Mouse (Mus musculus) neural tube, embryonic 14.5 days (tissue): ENCODE measurements around the gene Tbc1d9. TPM values are rescaled to one million over a fixed set of nuclear protein-coding genes. Genes with fewer than 3 reads are reported as not detected.
"Not testable (repeated sequence)": the region's sequence is repeated elsewhere in the genome, so short reads cannot be mapped to it uniquely, and the experiment has no call there.

Experiments used
- ATAC-seq: fragments of 200-750 bp; cut with Nextera tagmentation; 2 replicates; pipeline ENCODE4 v1.8.0; 2017; ENCODE audit warnings: low read depth, mild to moderate bottlenecking, moderate TSS enrichment, moderate library complexity
- H3K27ac ChIP-seq: fragments of 300-500 bp; sonication (generic); 2 replicates; pipeline ENCODE4 v1.5.1; 2014; ENCODE audit warnings: low read depth, mild to moderate bottlenecking, control low read depth, low read length, moderate library complexity, mixed read lengths
- H3K27me3 ChIP-seq: fragments of 300-500 bp; sonication (generic); 2 replicates; pipeline ENCODE4 v1.6.1; 2014; ENCODE audit warnings: low read length; ENCODE audit not compliant: control insufficient read depth, insufficient read depth
- H3K36me3 ChIP-seq: fragments of 300-500 bp; sonication (generic); 2 replicates; pipeline ENCODE4 v1.6.1; 2014; ENCODE audit warnings: low read length, mixed read lengths; ENCODE audit not compliant: control insufficient read depth, insufficient read depth
- H3K4me1 ChIP-seq: fragments of 300-500 bp; sonication (generic); 2 replicates; pipeline ENCODE4 v1.6.1; 2014; ENCODE audit warnings: low read length; ENCODE audit not compliant: control insufficient read depth, insufficient read depth
- H3K4me2 ChIP-seq: fragments of 300-500 bp; sonication (generic); 2 replicates; pipeline ENCODE4 v1.6.1; 2014; ENCODE audit warnings: mild to moderate bottlenecking, low read depth, low read length, control low read depth
- H3K4me3 ChIP-seq: fragments of 300-500 bp; sonication (generic); 2 replicates; pipeline ENCODE4 v1.5.1; 2014; ENCODE audit warnings: low read depth, low read length, control low read depth, mixed read lengths
- H3K9ac ChIP-seq: fragments of 300-500 bp; sonication (generic); replicated peaks from 2 replicates; pipeline ENCODE4 v1.6.1; 2014; ENCODE audit warnings: low read depth, mild to moderate bottlenecking, control low read depth, low read length, mixed read lengths
- H3K9me3 ChIP-seq: fragments of 300-500 bp; sonication (generic); 2 replicates; pipeline ENCODE4 v1.6.1; 2016; ENCODE audit warnings: low read length; ENCODE audit not compliant: control insufficient read depth
- WGBS: fragments of 180-500 bp; shearing (Covaris S2); extraction: QIAGEN DNeasy Blood & Tissue Kit; methylation state at CpG from one replicate; pipeline ENCODE4 v1.1.7; 2014; 5-methylcytosine and 5-hydroxymethylcytosine counted together
- polyA plus RNA-seq: library from polyadenylated mRNA; unstranded; fragments of >200 nt; fragmentation: Nextera tagmentation; extraction: Ambion mirVana; gene quantifications from 2 replicates; pipeline ENCODE4 v1.2.1, GENCODE M21; 2014

Gene Tbc1d9
- polyA plus RNA-seq, 1 experiment from 2014 or later, result 19.7 TPM

DNA sequence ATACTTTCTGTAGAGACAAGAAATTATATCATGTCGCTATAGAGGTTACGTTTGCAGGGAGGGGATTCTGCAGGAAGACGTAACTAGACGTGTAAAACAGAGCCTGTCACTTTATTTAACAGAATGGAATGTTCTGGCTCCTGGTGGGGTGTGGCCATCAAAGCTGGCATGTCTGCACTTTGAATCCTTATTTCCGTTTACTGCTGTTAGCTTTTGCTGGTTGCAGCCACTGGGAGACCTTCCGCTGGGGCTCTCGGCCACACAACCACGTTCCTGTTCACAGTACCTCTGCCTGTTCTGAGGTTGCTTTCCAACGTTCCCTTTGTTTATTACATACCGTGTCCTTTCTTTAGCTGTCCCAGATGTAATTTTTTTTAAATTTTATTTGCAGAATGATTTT is 107.3 kb downstream of the Tbc1d9 start:
- H3K4me2 ChIP-seq, result no peak overlapping the region
- H3K4me1 ChIP-seq, result no peaks in the 10 kb centered on the region
- no peak overlapping the region for H3K27ac ChIP-seq
- no peak overlapping the region for H3K9ac ChIP-seq
- H3K4me3 ChIP-seq, result no peak overlapping the region
- H3K9me3 ChIP-seq, result no peaks in the 10 kb centered on the region
- no peaks in the 10 kb centered on the region for H3K27me3 ChIP-seq
- 86% methylated on average over 10 of the region's 10 CpGs for WGBS
- no peak for ATAC-seq
- peaks cover 25% of the 10 kb centered on the region for H3K36me3 ChIP-seq

DNA sequence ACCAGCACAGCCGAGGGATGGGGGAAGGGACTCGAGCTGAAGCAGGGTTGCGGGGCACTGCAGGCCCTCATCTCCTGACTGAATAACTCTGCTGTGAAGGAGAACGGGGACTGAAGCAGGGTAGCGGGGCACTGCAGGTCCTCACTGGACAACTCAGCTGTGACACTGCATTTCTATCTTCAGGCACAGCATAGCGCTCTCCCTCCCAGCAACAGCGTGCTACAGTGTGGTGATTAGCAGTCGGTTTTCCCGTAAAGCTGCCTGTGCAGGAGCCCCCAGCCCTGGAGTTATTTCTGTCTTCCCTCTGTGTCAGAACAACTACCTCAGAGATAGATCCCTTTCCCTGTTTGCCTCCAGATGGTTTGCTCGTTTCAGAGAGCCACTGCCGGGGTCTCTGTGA is 109.3 kb downstream of the Tbc1d9 start:
- Histone ChIP-seq H3K4me1 (no peaks in the 10 kb centered on the region), H3K27ac (no peak overlapping the region), H3K9me3 (no peaks in the 10 kb centered on the region), H3K9ac (no peak overlapping the region), H3K4me3 (no peak overlapping the region), H3K27me3 (no peaks in the 10 kb centered on the region), H3K4me2 (no peak overlapping the region), H3K36me3 (peaks cover 15% of the 10 kb centered on the region)
- WGBS, result 69% methylated on average over 11 of the region's 11 CpGs
- no peak for ATAC-seq

DNA sequence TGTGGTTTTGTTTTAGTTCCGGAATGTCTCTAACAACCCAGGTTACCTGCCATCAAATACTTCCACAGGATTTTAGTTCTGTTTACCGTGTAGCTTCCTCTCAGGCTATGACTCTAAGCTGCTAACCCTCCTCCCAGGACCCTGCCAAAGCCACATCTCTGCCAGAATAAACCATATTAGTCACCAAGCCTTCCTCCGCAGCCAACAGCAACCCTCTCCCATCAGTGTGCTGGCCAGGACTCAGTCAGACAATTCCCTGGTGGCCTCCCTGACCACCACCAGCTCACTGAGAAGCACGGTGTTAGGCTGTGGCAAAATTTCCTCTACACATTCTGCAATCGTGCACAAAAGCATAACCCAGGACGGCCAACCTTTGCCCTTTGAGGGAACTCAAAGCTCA is 113.3 kb downstream of the Tbc1d9 start:
- Histone ChIP-seq H3K36me3 (no peaks in the 10 kb centered on the region), H3K27me3 (no peaks in the 10 kb centered on the region), H3K27ac (no peak overlapping the region), H3K9ac (no peak overlapping the region), H3K4me3 (no peak overlapping the region), H3K4me1 (no peaks in the 10 kb centered on the region), H3K4me2 (no peak overlapping the region), H3K9me3 (no peaks in the 10 kb centered on the region)
- 91% methylated on average over 6 of the region's 6 CpGs for WGBS
- ATAC-seq, result no peak

DNA sequence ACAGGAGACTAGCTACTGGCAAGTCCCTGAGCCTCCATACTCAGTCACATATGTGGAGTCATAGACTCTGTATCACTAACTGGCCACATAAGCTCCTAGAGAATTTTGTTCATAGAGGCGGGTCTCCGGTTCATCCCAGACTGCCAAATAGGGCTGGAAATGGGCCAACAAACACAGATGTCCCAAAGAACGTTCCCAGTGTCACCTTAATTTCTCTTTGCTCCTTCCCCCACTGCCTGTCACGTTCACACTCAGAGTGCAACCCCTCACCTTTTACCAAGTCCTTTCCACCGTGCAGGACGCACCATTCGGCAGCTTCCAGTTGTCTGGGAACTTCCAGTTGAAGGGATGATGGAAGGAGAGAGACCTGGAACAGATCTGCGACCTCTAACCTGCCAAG is 120.2 kb downstream of the Tbc1d9 start:
- no peak overlapping the region for H3K4me2 ChIP-seq
- no peaks in the 10 kb centered on the region for H3K9me3 ChIP-seq
- H3K27me3 ChIP-seq, result 0 out of 2 replicates have a peak, but pooled peaks cover 2% of the 10 kb centered on the region
- no peak overlapping the region for H3K9ac ChIP-seq
- 83% methylated on average over 8 of the region's 8 CpGs for WGBS
- H3K4me1 ChIP-seq, result no peaks in the 10 kb centered on the region
- H3K36me3 ChIP-seq, result no peaks in the 10 kb centered on the region
- no peak for ATAC-seq
- H3K27ac ChIP-seq, result no peak overlapping the region
- no peak overlapping the region for H3K4me3 ChIP-seq

DNA sequence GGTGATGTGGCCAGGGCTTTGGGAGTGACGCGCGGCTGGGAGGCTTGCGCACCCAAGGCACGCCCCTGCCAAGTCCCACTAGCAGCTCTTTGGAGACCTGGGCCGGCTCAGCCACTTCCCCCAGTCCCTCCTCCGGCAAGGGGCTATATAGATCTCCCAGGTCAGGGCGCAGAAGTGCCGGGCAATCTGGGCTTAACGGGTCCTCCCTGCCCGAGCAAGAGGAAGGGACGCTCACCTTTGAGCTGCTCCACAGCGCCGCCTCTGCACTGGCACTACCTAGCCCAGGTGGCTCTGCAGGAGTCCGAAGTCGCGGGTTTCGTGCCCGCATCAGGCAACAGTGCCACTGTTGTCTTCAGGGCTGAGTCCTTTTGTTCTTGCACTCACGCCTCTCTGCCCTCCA is 125.0 kb downstream of the Tbc1d9 start, which contains the start of gene Ucp1:
TSS of gene Ucp1 (plus strand) at position 177 of the 400 bp plus-strand sequence.
- H3K4me1 ChIP-seq, result no peaks in the 10 kb centered on the region
- H3K27me3 ChIP-seq, result 0 out of 2 replicates have a peak, but pooled peaks cover 4% of the 10 kb centered on the region
- WGBS, result 1% methylated on average over 20 of the region's 20 CpGs
- H3K4me2 ChIP-seq, result peak within 1 kb of the TSS; percentile 30
- 0 out of 2 replicates have a peak, but pooled peaks have one; percentile 28 for ATAC-seq
- H3K9ac ChIP-seq, result no peak within 1 kb of the TSS
- no peaks in the 10 kb centered on the region for H3K9me3 ChIP-seq
- H3K27ac ChIP-seq, result no peak within 1 kb of the TSS
- no peaks in the 10 kb centered on the region for H3K36me3 ChIP-seq
- no peak within 1 kb of the TSS for H3K4me3 ChIP-seq

DNA sequence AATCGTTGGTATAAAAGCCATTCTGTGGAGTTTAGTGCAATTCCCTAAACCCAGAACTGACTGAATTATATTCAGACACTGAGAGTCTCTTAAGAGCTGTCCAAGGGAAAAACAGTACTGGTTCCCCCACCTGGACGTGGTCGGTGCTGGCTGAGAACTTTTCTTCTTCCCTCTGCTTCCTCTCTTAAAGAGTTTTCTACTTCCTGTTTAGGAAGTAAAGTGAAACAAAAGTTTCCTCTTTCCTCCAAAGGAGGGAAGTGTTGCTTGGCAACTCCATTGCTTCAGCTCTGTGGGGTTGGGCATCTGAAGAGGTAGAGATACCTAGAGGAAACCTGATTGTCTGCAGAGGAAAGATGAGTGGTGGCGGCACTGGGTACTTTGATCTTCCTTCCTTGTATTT is 132.2 kb downstream of the Tbc1d9 start:
- Histone ChIP-seq H3K36me3 (no peaks in the 10 kb centered on the region), H3K9me3 (no peaks in the 10 kb centered on the region), H3K4me1 (no peaks in the 10 kb centered on the region), H3K27me3 (no peaks in the 10 kb centered on the region), H3K4me2 (no peak overlapping the region), H3K9ac (no peak overlapping the region), H3K4me3 (no peak overlapping the region), H3K27ac (no peak overlapping the region)
- WGBS, result 83% methylated on average over 4 of the region's 4 CpGs
- ATAC-seq, result no peak

DNA sequence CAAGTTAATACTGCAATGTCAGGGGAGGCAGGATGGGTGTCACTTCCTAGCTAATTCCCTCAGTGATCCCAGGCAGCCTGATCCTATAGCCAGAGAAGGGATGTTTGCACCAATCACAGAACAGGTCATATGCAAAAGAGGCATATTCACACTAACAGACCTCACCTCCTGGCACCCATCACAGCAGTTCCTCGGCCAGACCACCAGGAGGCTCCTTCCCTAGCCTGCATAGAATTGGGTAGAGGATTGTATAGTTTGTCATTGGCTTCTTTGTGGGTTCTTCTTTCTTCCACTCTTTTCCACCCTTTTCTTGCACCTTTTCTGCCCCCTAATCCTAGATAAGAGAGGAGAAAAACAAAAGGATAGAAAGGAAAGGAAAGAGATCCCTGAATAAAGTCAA is 135.0 kb downstream of the Tbc1d9 start:
- H3K36me3 ChIP-seq, result no peaks in the 10 kb centered on the region
- H3K9me3 ChIP-seq, result no peaks in the 10 kb centered on the region
- no peaks in the 10 kb centered on the region for H3K27me3 ChIP-seq
- 67% methylated on average over 1 of the region's 1 CpGs for WGBS
- ATAC-seq, result no peak
- H3K27ac ChIP-seq, result no peak overlapping the region
- no peak overlapping the region for H3K4me2 ChIP-seq
- H3K4me3 ChIP-seq, result no peak overlapping the region
- no peak overlapping the region for H3K9ac ChIP-seq
- H3K4me1 ChIP-seq, result no peaks in the 10 kb centered on the region

DNA sequence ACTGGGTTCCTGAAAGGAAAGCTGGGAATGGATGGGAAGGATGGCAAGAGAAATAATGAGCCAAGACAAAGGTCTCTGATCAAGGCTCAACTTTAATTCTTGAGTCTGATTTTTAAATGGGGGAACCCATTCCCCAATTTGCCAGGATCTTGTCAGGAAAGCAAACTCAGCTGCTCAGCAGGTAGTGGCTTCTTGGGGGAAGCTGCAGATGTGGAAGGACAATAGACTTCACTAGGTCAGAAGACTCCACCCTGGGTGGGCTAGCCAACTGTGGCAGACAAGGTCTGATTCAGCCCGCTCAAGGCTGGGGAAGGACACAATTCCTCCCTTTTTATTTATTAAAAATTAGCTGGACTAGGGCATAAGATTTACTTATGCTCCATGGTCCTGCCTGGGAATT is 139.8 kb downstream of the Tbc1d9 start:
- Histone ChIP-seq H3K4me1 (no peaks in the 10 kb centered on the region), H3K27ac (no peak overlapping the region), H3K9ac (no peak overlapping the region), H3K4me2 (no peak overlapping the region), H3K27me3 (no peaks in the 10 kb centered on the region), H3K36me3 (no peaks in the 10 kb centered on the region), H3K9me3 (no peaks in the 10 kb centered on the region), H3K4me3 (no peak overlapping the region)
- 100% methylated on average over 1 of the region's 1 CpGs for WGBS
- no peak for ATAC-seq

DNA sequence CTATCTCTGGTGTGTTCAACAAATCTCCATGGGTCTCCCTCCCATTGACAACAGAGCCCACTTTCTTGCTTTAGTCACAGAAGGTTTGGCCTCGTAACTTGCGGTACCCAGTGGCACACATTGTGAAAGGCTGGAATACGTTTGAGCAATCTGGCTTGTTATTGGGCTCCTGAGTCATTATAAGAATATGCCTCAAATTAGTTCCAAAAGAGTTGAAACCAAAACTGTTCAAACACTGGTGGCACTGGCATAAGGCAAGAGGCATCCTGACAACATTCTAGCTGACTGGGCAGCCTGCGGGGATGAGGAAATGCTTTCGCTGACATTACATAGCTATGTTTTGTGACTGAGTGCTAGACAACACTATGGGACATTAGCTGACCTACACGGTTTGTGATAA is 144.7 kb downstream of the Tbc1d9 start:
- 0 out of 2 replicates have a peak, but pooled peaks cover 8% of the 10 kb centered on the region for H3K36me3 ChIP-seq
- no peak overlapping the region for H3K4me3 ChIP-seq
- no peak overlapping the region for H3K4me2 ChIP-seq
- no peaks in the 10 kb centered on the region for H3K4me1 ChIP-seq
- H3K27me3 ChIP-seq, result no peaks in the 10 kb centered on the region
- no peak overlapping the region for H3K27ac ChIP-seq
- no peak overlapping the region for H3K9ac ChIP-seq
- H3K9me3 ChIP-seq, result no peaks in the 10 kb centered on the region
- ATAC-seq, result no peak
- WGBS, result 92% methylated on average over 6 of the region's 6 CpGs

DNA sequence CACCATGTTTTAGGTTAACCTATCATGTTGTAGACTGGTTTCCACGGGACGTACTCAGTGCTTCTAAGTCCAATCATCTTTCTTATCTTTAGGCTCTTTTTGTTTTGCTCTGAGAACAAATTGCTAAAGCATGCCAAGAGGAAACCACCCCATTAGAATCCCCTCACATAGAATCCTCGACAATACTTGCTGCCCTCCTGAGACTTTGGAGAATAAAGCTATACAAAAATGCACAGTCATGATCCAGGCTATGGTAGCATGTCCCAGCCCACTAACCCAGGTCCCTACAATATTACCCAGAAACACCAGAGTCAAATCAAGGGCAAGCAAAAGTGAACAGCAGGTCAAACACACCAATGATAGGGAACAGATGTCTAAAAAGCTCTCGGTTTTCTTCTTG is 149.9 kb downstream of the Tbc1d9 start:
- not testable (repeated sequence) for H3K9me3 ChIP-seq, ATAC-seq, H3K4me3 ChIP-seq, H3K4me2 ChIP-seq, H3K4me1 ChIP-seq, H3K27me3 ChIP-seq, H3K27ac ChIP-seq, H3K9ac ChIP-seq
- WGBS, result 93% methylated on average over 4 of the region's 4 CpGs
- peaks cover 35% of the 10 kb centered on the region for H3K36me3 ChIP-seq
